Mouse (Mus musculus) thymus, adult 2 months (tissue): Measurements from ENCODE around the gene Zfp687.

Experiments
- CTCF ChIP-seq: fragments of 200-500 bp; IDR thresholded peaks from 2 replicates; pipeline ENCODE4 v1.5.1; 2012; ENCODE audit warnings: mild to moderate bottlenecking, control low read depth, low read length, moderate library complexity, borderline replicate concordance; ENCODE audit not compliant: control insufficient read depth, poor library complexity, insufficient read depth; ENCODE audit errors: extremely low read depth
- POLR2A ChIP-seq: fragments of 200-500 bp; IDR thresholded peaks from 2 replicates; pipeline ENCODE4 v1.6.1; 2012; ENCODE audit warnings: mild to moderate bottlenecking, low read length, control low read depth, moderate library complexity; ENCODE audit not compliant: control insufficient read depth, poor library complexity, insufficient read depth; ENCODE audit errors: extremely low read depth

DNA sequence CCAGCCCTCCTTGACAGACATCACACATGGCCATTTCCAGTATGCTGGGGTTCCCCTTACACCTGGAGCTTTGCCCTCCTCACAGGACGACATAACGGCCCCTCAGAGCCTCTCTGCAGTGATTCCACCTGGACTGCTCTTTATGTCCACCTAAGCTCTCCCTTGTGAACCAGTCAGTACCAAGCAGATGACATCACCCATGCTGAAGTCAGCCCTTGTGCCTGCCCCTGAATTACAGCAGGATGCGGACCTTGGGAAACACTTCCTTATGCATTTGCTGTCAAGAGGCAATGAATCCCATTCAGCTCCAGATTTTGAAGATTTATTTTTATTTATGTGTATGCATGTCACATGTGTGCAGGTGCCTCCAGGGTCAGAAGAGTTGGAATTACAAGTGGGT lies 32.7 kb upstream of the Zfp687 start:
- no peak for TF ChIP-seq CTCF
- TF ChIP-seq POLR2A: no peak
